Mouse (Mus musculus) limb, embryonic 14.5 days (tissue): Measurements from ENCODE around the gene Rgs3. TPM values are rescaled to one million over a fixed set of nuclear protein-coding genes. Genes with fewer than 3 reads are reported as not detected.
"Not testable (repeated sequence)": the region's sequence is repeated elsewhere in the genome, so short reads cannot be mapped to it uniquely, and the experiment has no call there.

Experiments
- ATAC-seq: fragments of 200-750 bp; cut with Nextera tagmentation; 2 replicates; pipeline ENCODE4 v1.8.0; 2017; ENCODE audit warnings: low read depth, moderate number of reproducible peaks, moderate TSS enrichment; ENCODE audit not compliant: low FRiP score
- DNase-seq: peaks from one replicate; pipeline ENCODE4 v3.0.0-alpha.2; 2015; ENCODE audit warnings: low spot score
- H3K27ac ChIP-seq: fragments of 300-500 bp; sonication (generic); replicated peaks from 2 replicates; pipeline ENCODE4 v1.5.1; 2014; ENCODE audit warnings: low read depth, mild to moderate bottlenecking, low read length, moderate library complexity, mixed read lengths
- H3K27me3 ChIP-seq: fragments of 300-500 bp; sonication (generic); 2 replicates; pipeline ENCODE4 v1.6.1; 2014; ENCODE audit warnings: low read length, mixed read lengths; ENCODE audit not compliant: control insufficient read depth, insufficient read depth
- H3K36me3 ChIP-seq: fragments of 300-500 bp; sonication (generic); 2 replicates; pipeline ENCODE4 v1.6.1; 2014; ENCODE audit warnings: mild to moderate bottlenecking, low read length, moderate library complexity, mixed read lengths; ENCODE audit not compliant: control insufficient read depth, insufficient read depth
- H3K4me1 ChIP-seq: fragments of 300-500 bp; sonication (generic); 2 replicates; pipeline ENCODE4 v1.6.1; 2014; ENCODE audit warnings: antibody characterized with exemption, low read length, mixed read lengths; ENCODE audit not compliant: control insufficient read depth, insufficient read depth
- H3K4me2 ChIP-seq: fragments of 300-500 bp; sonication (generic); replicated peaks from 2 replicates; pipeline ENCODE4 v1.6.1; 2014; ENCODE audit warnings: low read depth, mild to moderate bottlenecking, low read length, moderate library complexity; ENCODE audit not compliant: severe bottlenecking
- H3K4me3 ChIP-seq: fragments of 300-500 bp; sonication (generic); replicated peaks from 2 replicates; pipeline ENCODE4 v1.5.1; 2014; ENCODE audit warnings: low read length
- H3K9ac ChIP-seq: fragments of 300-500 bp; sonication (generic); 2 replicates; pipeline ENCODE4 v1.6.1; 2014; ENCODE audit warnings: mild to moderate bottlenecking, low read depth, low read length, moderate library complexity; ENCODE audit not compliant: severe bottlenecking
- H3K9me3 ChIP-seq: fragments of 300-500 bp; sonication (generic); 2 replicates; pipeline ENCODE4 v1.6.1; 2016; ENCODE audit warnings: low read length; ENCODE audit not compliant: control insufficient read depth
- POLR2A ChIP-seq: fragments of 200-500 bp; IDR thresholded peaks from 2 replicates; pipeline ENCODE4 v1.8.0; 2012; ENCODE audit warnings: inconsistent platforms, mild to moderate bottlenecking, moderate library complexity, borderline replicate concordance; ENCODE audit not compliant: insufficient read depth, insufficient read length; ENCODE audit errors: extremely low read depth
- WGBS: fragments of 180-500 bp; shearing (Covaris S2); extraction: QIAGEN DNeasy Blood & Tissue Kit; methylation state at CpG from one replicate; pipeline ENCODE4 v1.1.7; 2014; 5-methylcytosine and 5-hydroxymethylcytosine counted together
- polyA plus RNA-seq, 2 experiments: library from polyadenylated mRNA; depleted of rRNA in 1 of 2; stranded (reverse) in 1 of 2; unstranded in 1 of 2; fragments of >200 nt; fragmentation: Nextera tagmentation in 1 of 2; extraction: Ambion mirVana in 1 of 2; gene quantifications; 2 replicates each; pipeline versions ENCODE4 v1.2.1 to v1.2.3; 2012 to 2014

Gene Rgs3
- polyA plus RNA-seq, 2 experiments: 37.6 to 67.6 TPM

DNA sequence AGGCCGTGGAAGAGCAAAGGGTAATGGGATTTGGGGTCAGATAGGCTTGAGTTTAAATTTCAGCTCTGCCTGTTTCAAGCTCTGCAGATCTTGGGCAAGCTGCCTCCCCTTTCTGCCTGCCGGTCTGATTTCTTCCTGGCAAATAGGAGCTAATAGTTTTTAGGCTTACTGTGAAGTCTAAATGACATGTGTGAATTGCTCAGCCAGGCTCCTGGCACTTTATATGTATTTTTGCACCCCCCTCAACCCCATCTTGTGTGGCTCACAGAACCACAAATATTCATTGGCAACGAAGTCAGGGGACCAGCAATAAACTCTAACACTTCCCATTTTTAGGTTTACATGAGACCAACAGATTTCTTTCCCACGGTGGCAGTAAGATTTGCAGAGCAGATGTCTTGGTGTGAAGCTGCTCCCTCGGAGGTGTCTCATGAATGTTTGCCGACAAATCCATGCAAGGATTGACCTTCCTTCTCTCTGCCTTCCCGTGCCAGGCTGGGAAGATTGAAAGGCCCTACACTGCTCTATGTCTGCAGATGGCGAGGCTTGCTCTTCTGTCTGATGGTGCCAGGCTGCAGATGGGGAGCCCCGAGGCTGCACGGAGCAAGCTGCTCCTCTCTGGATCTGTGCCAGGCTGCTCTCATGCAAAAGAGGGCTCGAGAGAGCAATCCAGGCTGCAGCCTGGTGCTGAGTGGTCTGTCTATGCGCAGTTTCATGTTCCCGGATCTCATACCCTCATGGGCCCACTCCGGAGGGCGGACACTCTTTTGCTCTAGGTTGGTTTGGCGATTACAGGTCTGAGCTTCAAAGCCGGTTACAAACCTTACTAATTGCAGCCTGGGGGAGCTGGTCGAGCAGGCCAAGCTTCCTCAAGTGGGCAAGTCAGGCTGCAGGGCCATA, 23.0 kb downstream of the Rgs3 start:
- TF ChIP-seq POLR2A: no peak
- Histone ChIP-seq H3K27ac (no peak overlapping the region), H3K9ac (no peak overlapping the region), H3K4me2 (peak overlapping the region; percentile 67), H3K9me3 (no peaks in the 10 kb centered on the region), H3K4me1 (peaks cover 17% of the 10 kb centered on the region), H3K27me3 (peaks cover 19% of the 10 kb centered on the region), H3K4me3 (peak overlapping the region; percentile 34), H3K36me3 (no peaks in the 10 kb centered on the region)
- no peak for ATAC-seq
- 12% methylated on average over 18 of the region's 18 CpGs for WGBS
- peak; percentile 16 for DNase-seq

DNA sequence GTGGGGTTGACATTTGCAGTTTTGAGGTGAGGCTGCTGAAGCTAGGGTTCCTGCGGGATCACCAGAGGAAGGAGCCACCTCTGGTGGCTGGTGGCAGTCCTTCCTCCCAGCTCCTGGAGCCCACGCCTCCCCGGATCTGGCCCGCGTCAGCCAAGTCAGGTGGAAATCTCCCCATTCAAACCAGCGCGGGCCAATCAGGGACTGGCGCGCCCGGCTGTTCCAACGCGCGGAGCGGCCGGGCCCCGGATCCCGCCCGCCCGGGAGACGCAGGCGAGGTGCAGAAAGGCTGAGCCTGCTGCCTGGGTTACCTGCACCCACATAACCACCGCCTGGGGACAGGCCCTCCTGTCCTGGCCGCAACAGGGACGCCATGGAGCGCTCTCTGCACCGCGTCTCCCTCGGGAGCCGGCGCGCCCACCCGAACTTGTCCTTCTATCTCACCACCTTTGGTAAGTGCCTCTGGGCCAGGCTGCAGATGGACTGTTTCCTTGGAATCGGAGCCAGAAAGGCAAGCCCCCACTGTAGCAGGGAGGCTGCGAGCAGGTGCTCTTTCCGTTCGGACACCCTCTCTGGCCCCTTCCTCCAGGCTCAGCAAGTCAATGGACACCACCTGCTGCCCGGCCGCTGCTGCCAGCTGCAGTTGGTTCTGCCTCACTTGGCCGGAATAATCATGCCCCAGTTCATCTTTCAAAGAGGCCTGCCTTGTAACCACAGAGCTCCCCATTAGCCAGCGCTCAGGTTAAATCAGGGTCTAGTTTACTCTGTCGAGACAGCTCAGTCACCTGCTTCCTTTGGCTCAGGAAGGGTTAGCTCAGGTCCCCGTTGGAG, 23.8 kb downstream of the Rgs3 start:
- peaks cover 17% of the 10 kb centered on the region for H3K4me1 ChIP-seq
- DNase-seq (peak; percentile 21), ATAC-seq (peak; percentile 62)
- H3K27me3 ChIP-seq: peaks cover 19% of the 10 kb centered on the region
- H3K4me2 ChIP-seq: peak overlapping the region; percentile 67
- H3K36me3 ChIP-seq: no peaks in the 10 kb centered on the region
- peak overlapping the region; percentile 34 for H3K4me3 ChIP-seq
- H3K9me3 ChIP-seq: no peaks in the 10 kb centered on the region
- WGBS: 5% methylated on average over 21 of the region's 42 CpGs
- H3K27ac ChIP-seq: no peak overlapping the region
- H3K9ac ChIP-seq: no peak overlapping the region
- TF ChIP-seq POLR2A: no peak

DNA sequence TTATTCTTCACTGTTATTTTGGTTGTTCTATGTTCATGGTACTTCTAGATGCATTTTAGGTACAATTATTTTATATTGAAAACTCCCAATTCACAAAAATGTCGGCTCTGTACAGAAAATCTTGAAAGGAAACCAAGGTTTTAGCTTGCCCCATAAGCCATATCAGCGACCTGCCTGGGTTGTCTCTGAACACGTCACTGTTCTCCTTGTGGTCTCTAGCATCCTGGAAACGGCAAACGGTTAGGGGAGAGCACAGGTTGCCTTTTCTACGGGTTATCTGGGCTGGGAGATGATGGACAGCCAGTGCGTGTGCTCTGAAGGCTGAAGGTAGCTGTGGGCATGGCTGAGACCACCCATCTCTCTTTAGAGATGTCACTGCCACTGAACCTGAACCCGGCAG, 27.4 kb downstream of the Rgs3 start:
- 86% methylated on average over 8 of the region's 8 CpGs for WGBS
- DNase-seq: no peak
- no peaks in the 10 kb centered on the region for H3K36me3 ChIP-seq

DNA sequence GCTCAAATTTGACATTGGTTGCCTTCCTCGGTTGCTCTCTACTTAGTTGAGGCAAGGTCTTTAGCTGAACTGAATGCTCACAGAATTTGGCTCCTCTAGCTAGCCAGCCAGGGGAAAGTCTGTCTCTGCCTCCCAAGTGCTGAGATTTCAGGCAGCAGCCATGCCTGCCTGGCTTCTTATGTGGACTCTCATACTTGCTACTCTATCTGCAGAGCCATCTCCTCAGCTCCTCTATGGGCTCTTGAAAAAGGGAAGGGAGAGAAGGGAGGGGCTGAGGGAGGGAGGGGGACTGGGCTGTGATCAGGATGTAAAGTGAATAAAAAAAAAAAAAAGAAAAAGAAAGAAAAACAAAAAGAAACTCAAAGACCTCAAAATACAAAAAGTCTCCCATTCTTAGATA, 31.2 kb downstream of the Rgs3 start:
- Histone ChIP-seq H3K9ac (no peak overlapping the region), H3K27me3 (no peaks in the 10 kb centered on the region), H3K4me2 (no peak overlapping the region), H3K4me3 (no peak overlapping the region), H3K27ac (no peak overlapping the region), H3K9me3 (no peaks in the 10 kb centered on the region), H3K4me1 (peaks cover 2% of the 10 kb centered on the region; the same call in 1 of the 2 replicates), H3K36me3 (no peaks in the 10 kb centered on the region)
- DNase-seq (no peak), ATAC-seq (no peak)
- no peak for TF ChIP-seq POLR2A
- WGBS: 81% methylated on average over 1 of the region's 1 CpGs

More for the DNA sequence above, 27.4 kb downstream of the Rgs3 start:
- no peak for ATAC-seq
- Histone ChIP-seq H3K27ac (no peak overlapping the region), H3K4me1 (peaks cover 19% of the 10 kb centered on the region), H3K9me3 (no peaks in the 10 kb centered on the region), H3K27me3 (peaks cover 19% of the 10 kb centered on the region), H3K4me2 (no peak overlapping the region), H3K4me3 (no peak overlapping the region), H3K9ac (no peak overlapping the region)
- no peak for TF ChIP-seq POLR2A

DNA sequence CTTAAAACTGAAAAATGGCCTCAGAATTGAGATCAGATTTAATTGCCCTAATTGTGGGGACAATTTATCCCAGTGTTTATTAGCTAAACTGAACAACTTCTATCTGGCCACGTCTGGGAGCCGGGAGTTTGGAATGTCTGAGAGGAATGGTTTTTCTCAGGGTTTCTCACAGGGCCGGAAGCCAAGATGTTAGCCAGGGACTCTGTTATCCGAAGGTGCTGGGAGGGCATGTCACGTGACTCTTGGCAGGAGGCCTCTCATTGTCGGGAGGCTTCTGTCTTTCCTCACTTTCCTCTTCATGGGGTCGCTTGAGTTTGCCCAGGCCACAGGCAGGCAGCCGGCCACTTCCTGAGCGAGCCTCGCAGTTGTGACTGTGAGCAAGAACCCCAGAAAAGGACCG, 31.7 kb downstream of the Rgs3 start:
- 6% methylated on average over 11 of the region's 11 CpGs for WGBS

DNA sequence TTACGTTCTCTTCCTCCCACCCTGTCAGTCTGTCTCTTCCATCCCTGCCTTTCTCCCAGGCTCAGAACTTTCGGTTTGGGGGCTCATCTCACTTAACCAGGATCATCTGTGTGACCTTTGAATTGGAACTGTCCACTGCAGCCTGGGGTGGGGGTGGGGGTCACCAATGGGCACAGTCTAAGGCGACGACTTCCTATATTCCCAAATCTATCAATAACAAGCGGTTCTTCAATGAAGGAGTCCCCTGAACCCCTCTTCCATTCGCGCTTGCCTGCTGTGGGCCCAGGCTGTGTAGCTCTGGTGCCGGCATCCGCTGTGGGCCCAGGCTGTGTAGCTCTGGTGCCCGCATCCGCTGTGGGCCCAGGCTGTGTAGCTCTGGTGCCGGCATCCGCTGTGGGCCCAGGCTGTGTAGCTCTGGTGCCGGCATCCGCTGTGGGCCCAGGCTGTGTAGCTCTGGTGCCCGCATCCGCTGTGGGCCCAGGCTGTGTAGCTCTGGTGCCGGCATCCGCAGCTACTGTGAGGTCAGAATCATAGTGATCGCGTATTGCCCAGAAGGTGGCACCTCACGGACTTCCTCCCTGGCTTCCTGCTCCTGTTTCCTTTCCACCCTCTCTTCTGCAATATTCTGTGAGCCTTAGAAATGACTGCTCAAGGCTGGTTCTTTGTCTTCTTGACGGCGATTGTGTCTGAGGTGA, 34.0 kb downstream of the Rgs3 start:
- not testable (repeated sequence) for H3K27ac ChIP-seq, ATAC-seq, H3K4me1 ChIP-seq, H3K9me3 ChIP-seq, H3K4me3 ChIP-seq, H3K27me3 ChIP-seq, H3K4me2 ChIP-seq, H3K9ac ChIP-seq, DNase-seq, H3K36me3 ChIP-seq
- 89% methylated on average over 24 of the region's 24 CpGs for WGBS

More for the DNA sequence above, 31.7 kb downstream of the Rgs3 start:
- peaks cover 2% of the 10 kb centered on the region; the same call in 1 of the 2 replicates for H3K4me1 ChIP-seq
- no peak overlapping the region for H3K4me2 ChIP-seq
- no peaks in the 10 kb centered on the region for H3K9me3 ChIP-seq
- no peak overlapping the region for H3K9ac ChIP-seq
- TF ChIP-seq POLR2A: no peak
- ATAC-seq (no peak), DNase-seq (peak; percentile 41)
- H3K27ac ChIP-seq: no peak overlapping the region
- no peaks in the 10 kb centered on the region for H3K27me3 ChIP-seq
- H3K4me3 ChIP-seq: no peak overlapping the region
- H3K36me3 ChIP-seq: no peaks in the 10 kb centered on the region
